Mouse (Mus musculus) cortical plate, adult 2 months (tissue): ENCODE data around the gene Cnr2.

Experiments used
- CTCF ChIP-seq: fragments of 200-500 bp; IDR thresholded peaks from 2 replicates; pipeline ENCODE4 v1.5.1; 2011; ENCODE audit warnings: mild to moderate bottlenecking, control low read depth, low read length; ENCODE audit not compliant: insufficient read depth; ENCODE audit errors: extremely low read depth
- POLR2A ChIP-seq: fragments of 200-500 bp; IDR thresholded peaks from 2 replicates; pipeline ENCODE4 v1.6.1; 2011; ENCODE audit warnings: mild to moderate bottlenecking, low read length, control low read depth; ENCODE audit not compliant: insufficient read depth; ENCODE audit errors: extremely low read depth

DNA sequence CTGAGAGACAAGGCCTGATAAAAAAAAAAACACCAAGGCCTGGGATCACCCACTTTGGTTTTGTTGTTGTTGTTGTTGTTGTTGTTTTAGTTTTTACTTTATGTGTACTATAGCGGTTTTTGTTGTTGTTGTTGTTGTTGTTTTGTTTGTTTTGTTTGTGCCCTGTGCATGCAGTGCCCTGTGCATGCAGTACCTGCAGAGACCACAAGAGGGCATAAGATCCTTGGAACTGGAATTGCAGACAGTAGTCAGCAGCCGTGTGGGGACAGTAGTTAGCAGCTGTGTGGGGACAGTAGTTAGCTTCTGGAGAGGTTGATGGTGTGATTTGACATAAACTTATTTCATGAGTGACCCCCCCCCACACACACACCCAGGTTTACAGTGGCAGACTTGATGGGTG is 59.0 kb downstream of the Cnr2 start:
- TF ChIP-seq POLR2A (no peak), CTCF (peak; percentile 91)
